Mouse (Mus musculus): ENCODE measurements at regions not wholly inside any gene's neighbourhood (a gene's known extent, or its start where the extent isn't known, plus 50 kb on each side); places are given as distances from the start of the nearest gene placed in this dataset.

GRCm38 (mm10) chr15:51485554-51485953, 2399.2 kb upstream of the Gm7489 start:
- TF ChIP-seq CTCF (IDR thresholded peaks at IDR 0.05; ENCODE audit: low read depth, low read length) (no peak), TAL1 (conservative IDR thresholded peaks at IDR 0.05; ENCODE audit: low read depth, low read length) (no peak), GATA1 (IDR thresholded peaks at IDR 0.05; ENCODE audit: borderline replicate concordance, low read length) (no peak), POLR2AphosphoS5 (IDR thresholded peaks at IDR 0.05; ENCODE audit: insufficient replicate concordance, low read depth, low read length) (no peak)
